8 mouse cellular contexts compared by ENCODE assay signal in the genomic region with DNA sequence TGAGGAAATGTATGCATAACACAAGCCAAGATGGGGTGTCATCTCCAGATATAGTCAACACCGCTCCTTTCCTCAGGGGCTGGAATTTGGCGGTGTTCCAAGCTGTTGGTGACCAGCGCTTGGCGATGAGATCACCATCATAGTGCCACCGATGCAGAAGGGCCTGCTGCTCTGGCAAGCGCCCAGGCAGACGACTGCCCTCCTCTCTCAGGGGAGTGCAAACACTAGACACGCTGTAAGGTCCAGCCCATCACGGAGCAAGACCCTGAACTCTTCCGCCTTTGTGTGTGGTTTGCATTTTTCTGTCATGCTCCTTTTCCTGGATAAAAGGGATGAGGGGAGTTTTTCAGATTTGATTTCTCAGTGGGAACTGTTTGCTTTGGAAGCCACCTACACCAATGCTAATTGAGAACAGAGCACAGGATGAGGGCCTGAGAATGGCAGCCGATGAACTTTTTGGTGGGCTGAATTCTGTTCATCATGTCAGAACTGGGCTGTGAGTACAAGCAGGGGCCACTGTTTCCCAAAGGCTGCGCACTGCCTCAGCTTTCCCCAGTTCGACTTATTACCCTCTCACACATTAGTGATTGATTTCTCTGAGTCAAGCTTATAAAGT.
DNase-seq lines count a peak whose midpoint lies in the region; ATAC-seq lines count a peak whose summit lies in the region.

No protein-coding gene starts in this region.

- peak overlapping the region; percentile 69 for H3K4me2 ChIP-seq in midbrain, embryonic 11.5 days

- H3K36me3 ChIP-seq in embryonic facial prominence, embryonic 10.5 days (replicated peaks), result peaks cover 19% of the 10 kb centered on the region
- 0 out of 2 replicates have a peak, but pooled peaks cover under 1% of the 10 kb centered on the region for H3K36me3 ChIP-seq in hindbrain, embryonic 10.5 days
- H3K36me3 ChIP-seq in midbrain, embryonic 11.5 days (ENCODE audit: control insufficient read depth, insufficient read depth, low read length), result no peaks in the 10 kb centered on the region

- 22% methylated on average over 13 of the region's 13 CpGs for WGBS in embryonic facial prominence, embryonic 10.5 days
- 24% methylated on average over 13 of the region's 13 CpGs for WGBS in hindbrain, embryonic 10.5 days
- WGBS in midbrain, embryonic 11.5 days, result 25% methylated on average over 13 of the region's 13 CpGs

- DNase-seq in urinary bladder, postnatal 14 days (ENCODE audit: low spot score), result peak; percentile 37
- no peak for DNase-seq in urinary bladder, adult 2 months (ENCODE audit: low spot score)
- DNase-seq in embryonic facial prominence, embryonic 10.5 days (ENCODE audit: low spot score), result peak; percentile 67
- DNase-seq in hindbrain, embryonic 10.5 days (ENCODE audit: low spot score), result peak; percentile 65
- peak; percentile 12 to 25 for DNase-seq in left cerebral cortex, adult 18-20 months (ENCODE audit: low spot score in 2 of 2)
- no peak for DNase-seq in midbrain, embryonic 11.5 days (ENCODE audit: low spot score, missing footprints)
- no peak for DNase-seq in T-cell, adult 2 months (ENCODE audit: low spot score)
- no peak for DNase-seq in spleen, postnatal 4 days (ENCODE audit: low spot score in 2 of 2)

- H3K9ac ChIP-seq in midbrain, embryonic 11.5 days (ENCODE audit: low read length), result peak overlapping the region; percentile 75

- peak overlapping the region; percentile 94 for H3K27ac ChIP-seq in embryonic facial prominence, embryonic 10.5 days (replicated peaks)
- peak overlapping the region; percentile 94 for H3K27ac ChIP-seq in hindbrain, embryonic 10.5 days
- H3K27ac ChIP-seq in midbrain, embryonic 11.5 days (ENCODE audit: low read depth, low read length), result peak overlapping the region; percentile 89

- H3K9me3 ChIP-seq in embryonic facial prominence, embryonic 10.5 days, result peaks cover 13% of the 10 kb centered on the region
- H3K9me3 ChIP-seq in hindbrain, embryonic 10.5 days, result peaks cover 12% of the 10 kb centered on the region
- peaks cover 4% of the 10 kb centered on the region for H3K9me3 ChIP-seq in midbrain, embryonic 11.5 days (ENCODE audit: control insufficient read depth, low read length)

- ATAC-seq in midbrain, embryonic 11.5 days (ENCODE audit: low FRiP score), result peak; percentile 64

- H3K4me1 ChIP-seq in embryonic facial prominence, embryonic 10.5 days, result peaks cover 70% of the 10 kb centered on the region
- peaks cover 49% of the 10 kb centered on the region for H3K4me1 ChIP-seq in hindbrain, embryonic 10.5 days (replicated peaks)
- H3K4me1 ChIP-seq in midbrain, embryonic 11.5 days (ENCODE audit: control insufficient read depth, insufficient read depth, low read length), result peaks cover 16% of the 10 kb centered on the region

- no peaks in the 10 kb centered on the region for H3K27me3 ChIP-seq in embryonic facial prominence, embryonic 10.5 days (replicated peaks; ENCODE audit: low read depth, poor library complexity, severe bottlenecking)
- H3K27me3 ChIP-seq in hindbrain, embryonic 10.5 days (ENCODE audit: insufficient read depth, poor library complexity, severe bottlenecking), result 0 out of 2 replicates have a peak, but pooled peaks cover 10% of the 10 kb centered on the region
- no peaks in the 10 kb centered on the region for H3K27me3 ChIP-seq in midbrain, embryonic 11.5 days (ENCODE audit: control insufficient read depth, insufficient read depth, low read length)

- peak overlapping the region; percentile 67 for H3K4me3 ChIP-seq in embryonic facial prominence, embryonic 10.5 days
- H3K4me3 ChIP-seq in hindbrain, embryonic 10.5 days, result peak overlapping the region; percentile 67
- H3K4me3 ChIP-seq in midbrain, embryonic 11.5 days (ENCODE audit: low read depth, low read length), result peak overlapping the region; percentile 45

Comparison
In these comparisons a context has a peak if more than half of its experiments do, and no peak if none do; other contexts are left out.
1. DNase-seq: peak in urinary bladder, postnatal 14 days (single experiment), embryonic facial prominence, embryonic 10.5 days (single experiment), hindbrain, embryonic 10.5 days (single experiment) and left cerebral cortex, adult 18-20 months (2 of 2); none in urinary bladder, adult 2 months (single experiment), midbrain, embryonic 11.5 days (single experiment), T-cell, adult 2 months (single experiment) and spleen, postnatal 4 days (0 of 2).
2. Peak in every context shown above with its lines, with median percentiles within 50 percentile points of each other: H3K27ac ChIP-seq and H3K4me3 ChIP-seq.